In the genomic region with DNA sequence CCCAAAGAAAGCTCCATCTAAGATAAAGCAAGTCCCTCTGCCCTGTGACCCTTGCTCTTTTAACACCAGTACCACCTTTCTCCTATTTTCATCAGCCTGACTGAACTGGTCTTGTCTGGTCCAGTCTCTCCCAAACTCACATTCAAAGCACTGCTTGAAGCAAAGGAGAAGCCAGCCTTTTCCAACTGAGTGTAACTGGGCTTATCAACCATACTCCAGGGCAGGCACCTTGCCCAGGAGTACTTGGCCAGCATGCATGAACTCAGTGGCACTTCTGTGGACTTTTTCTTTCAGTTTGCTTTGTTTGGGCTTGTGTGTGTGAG, we compare ENCODE assay signal across 13 mouse cellular contexts. TPM values are rescaled to one million over a fixed set of nuclear protein-coding genes. Genes with fewer than 3 reads are reported as not detected.
DNase-seq lines count a peak whose midpoint lies in the region; ATAC-seq and TF ChIP-seq lines count a peak whose summit lies in the region.
"Had no signal": no experiment of that assay in that cellular context is flagged by ENCODE, and none has a peak within 500 bp of the region (broad histone marks: within the 10 kb centered on the region; RNA-seq: fewer than 3 reads in every experiment).

No protein-coding gene starts in this region.

- no peaks in the 10 kb centered on the region for H3K9me3 ChIP-seq in embryonic facial prominence, embryonic 10.5 days
- no peaks in the 10 kb centered on the region for H3K9me3 ChIP-seq in intestine, embryonic 15.5 days
- H3K9me3 ChIP-seq: limb, embryonic 13.5 days; midbrain, embryonic 10.5 days had no signal

- no peak for ATAC-seq in intestine, embryonic 15.5 days
- ATAC-seq: intestine, embryonic 16.5 days had no signal

- H3K27ac ChIP-seq in embryonic facial prominence, embryonic 10.5 days (replicated peaks) = no peak overlapping the region
- H3K27ac ChIP-seq in intestine, embryonic 15.5 days = no peak overlapping the region
- H3K27ac ChIP-seq: limb, embryonic 13.5 days; midbrain, embryonic 10.5 days had no signal

- H3K36me3 ChIP-seq in embryonic facial prominence, embryonic 10.5 days (replicated peaks) = no peaks in the 10 kb centered on the region
- no peaks in the 10 kb centered on the region for H3K36me3 ChIP-seq in intestine, embryonic 15.5 days
- H3K36me3 ChIP-seq: limb, embryonic 13.5 days; midbrain, embryonic 10.5 days had no signal

- H3K27me3 ChIP-seq in embryonic facial prominence, embryonic 10.5 days (replicated peaks; ENCODE audit: low read depth, poor library complexity, severe bottlenecking) = peaks cover 22% of the 10 kb centered on the region
- no peaks in the 10 kb centered on the region for H3K27me3 ChIP-seq in intestine, embryonic 15.5 days (replicated peaks)

- H3K4me3 ChIP-seq in lung, adult 2 months (replicated peaks; ENCODE audit: extremely low read depth, low read depth, low read length) = no peak overlapping the region
- H3K4me3 ChIP-seq in embryonic facial prominence, embryonic 10.5 days = no peak overlapping the region
- H3K4me3 ChIP-seq in intestine, embryonic 15.5 days (replicated peaks) = no peak overlapping the region
- H3K4me3 ChIP-seq: limb, embryonic 13.5 days; midbrain, embryonic 10.5 days had no signal

- H3K4me2 ChIP-seq in intestine, embryonic 15.5 days (replicated peaks) = no peak overlapping the region
- H3K4me2 ChIP-seq: limb, embryonic 13.5 days had no signal

- no peak overlapping the region for H3K9ac ChIP-seq in intestine, embryonic 15.5 days
- H3K9ac ChIP-seq: limb, embryonic 13.5 days had no signal

- no peak for TF ChIP-seq POLR2A in lung, adult 2 months (IDR thresholded peaks at IDR 0.05; ENCODE audit: borderline replicate concordance, extremely low read depth, low read depth, low read length)

- no peak for TF ChIP-seq CTCF in lung, adult 2 months (IDR thresholded peaks at IDR 0.05; ENCODE audit: insufficient read depth, low read length)

- 0 out of 2 replicates have a peak, but pooled peaks cover 3% of the 10 kb centered on the region for H3K4me1 ChIP-seq in lung, adult 2 months (ENCODE audit: control insufficient read depth, insufficient read depth, low read length)
- peaks cover 15% of the 10 kb centered on the region for H3K4me1 ChIP-seq in embryonic facial prominence, embryonic 10.5 days
- peaks cover 10% of the 10 kb centered on the region; the same call in 1 of the 2 replicates for H3K4me1 ChIP-seq in intestine, embryonic 15.5 days (replicated peaks)

- DNase-seq in adrenal gland, postnatal 10 days = peak; percentile 47
- no peak for DNase-seq in adrenal gland, adult (ENCODE audit: inconsistent age in 2 of 2, low spot score in 1 of 2)
- peak; percentile 31 for DNase-seq in A20 (ENCODE audit: low read depth, low spot score)
- peak; percentile 36 to 50 for DNase-seq in heart, adult 9 months (ENCODE audit: low spot score in 2 of 2)
- DNase-seq in lung, adult 2 months = peak; percentile 66
- DNase-seq in embryonic facial prominence, embryonic 10.5 days (ENCODE audit: low spot score) = no peak
- DNase-seq in testis, postnatal 14 days (ENCODE audit: low spot score) = no peak
- DNase-seq: cerebellum, adult 9-10 months; gastrocnemius, postnatal 14 days had no signal

RNA-seq across cellular contexts. Expression of gene Ly75, which starts 1.6 kb away (rescaled TPM):
- under 1 TPM; 0.91 to 0.96 TPM for total RNA-seq in adrenal gland, postnatal 10 days (2021)
- 1.7 and 2.9 TPM in 2 replicates for polyA plus RNA-seq in lung, adult 2 months (2012; rRNA removed)
- polyA plus RNA-seq in embryonic facial prominence, embryonic 10.5 days (2016; fragmentation: Nextera tagmentation; extraction: Ambion mirVana) = 5.6 and 6.6 TPM in 2 replicates
- polyA plus RNA-seq in intestine, embryonic 15.5 days (2015; fragmentation: Nextera tagmentation; extraction: Ambion mirVana) = 1.1 TPM in 2 replicates

Comparison
In these comparisons a context has a peak if more than half of its experiments do, and no peak if none do; other contexts are left out.
1. DNase-seq: peak in adrenal gland, postnatal 10 days (single experiment), A20 (single experiment), heart, adult 9 months (2 of 2) and lung, adult 2 months (single experiment); none in adrenal gland, adult (0 of 2), embryonic facial prominence, embryonic 10.5 days (single experiment) and testis, postnatal 14 days (single experiment).